Mouse (Mus musculus): ENCODE measurements around the gene Tas2r137. TPM values are rescaled to one million over a fixed set of nuclear protein-coding genes. Genes with fewer than 3 reads are reported as not detected.
A peak's percentile ranks its signal among the peaks of the same experiment; 100 is the strongest.

Gene Tas2r137
- not detected in 2 replicates for polyA plus RNA-seq (2016; fragmentation: Nextera tagmentation; extraction: Ambion mirVana)

DNA sequence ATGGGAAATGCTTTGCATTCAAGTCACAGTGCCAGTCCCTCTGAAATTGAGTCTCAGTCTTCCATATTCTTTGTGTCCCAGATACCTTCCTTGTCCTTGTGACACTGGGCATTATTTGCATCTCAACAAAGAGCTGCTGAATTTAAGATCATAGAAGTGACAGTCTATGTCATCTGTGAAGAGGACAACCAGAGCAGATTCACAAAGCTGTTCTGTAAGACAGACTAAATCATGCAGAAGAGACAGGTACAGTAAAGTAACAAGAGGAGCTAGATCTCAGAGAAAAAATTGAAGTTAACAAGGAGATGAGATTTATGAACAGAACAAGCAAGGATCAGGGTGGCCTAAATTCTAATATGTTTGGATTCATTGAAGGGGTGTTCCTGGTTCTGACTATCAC, at the start of gene Tas2r137:
Tas2r137 (plus strand) TSS at position 301 of the 400 bp plus-strand sequence.
- DNase-seq (ENCODE audit: low spot score) = no peak
- Histone ChIP-seq H3K4me3 (no peak within 1 kb of the TSS), H3K4me1 (no peaks in the 10 kb centered on the region), H3K36me3 (no peaks in the 10 kb centered on the region), H3K9me3 (replicated peaks) (no peaks in the 10 kb centered on the region), H3K27ac (no peak within 1 kb of the TSS), H3K27me3 (ENCODE audit: low read depth, poor library complexity, severe bottlenecking) (no peaks in the 10 kb centered on the region)

GRCm38 (mm10) chr6:40441276-40441675, 49.8 kb upstream of the Tas2r137 start:
- WGBS = 78% methylated on average over 3 of the region's 3 CpGs
- Histone ChIP-seq H3K4me3 (no peak overlapping the region), H3K36me3 (no peaks in the 10 kb centered on the region), H3K4me1 (peaks cover 15% of the 10 kb centered on the region; the same call in 1 of the 2 replicates), H3K9me3 (replicated peaks) (no peaks in the 10 kb centered on the region), H3K27me3 (ENCODE audit: low read depth, poor library complexity, severe bottlenecking) (peaks cover 33% of the 10 kb centered on the region), H3K27ac (no peak overlapping the region)
- DNase-seq (ENCODE audit: low spot score) = no peak

- peaks cover 14% of the 10 kb centered on the region; the same call in 1 of the 2 replicates for H3K4me1 ChIP-seq
- peaks cover 28% of the 10 kb centered on the region for H3K27me3 ChIP-seq (ENCODE audit: low read depth, poor library complexity, severe bottlenecking)
- DNase-seq (ENCODE audit: low spot score) = no peak
- WGBS = 37% methylated on average over 3 of the region's 3 CpGs
- no peaks in the 10 kb centered on the region for H3K36me3 ChIP-seq
- no peaks in the 10 kb centered on the region for H3K9me3 ChIP-seq (replicated peaks)
- H3K27ac ChIP-seq = no peak overlapping the region
- no peak overlapping the region for H3K4me3 ChIP-seq
Measured at GRCm38 (mm10) chr6:40441755-40442154, 49.3 kb upstream of the Tas2r137 start.

DNA sequence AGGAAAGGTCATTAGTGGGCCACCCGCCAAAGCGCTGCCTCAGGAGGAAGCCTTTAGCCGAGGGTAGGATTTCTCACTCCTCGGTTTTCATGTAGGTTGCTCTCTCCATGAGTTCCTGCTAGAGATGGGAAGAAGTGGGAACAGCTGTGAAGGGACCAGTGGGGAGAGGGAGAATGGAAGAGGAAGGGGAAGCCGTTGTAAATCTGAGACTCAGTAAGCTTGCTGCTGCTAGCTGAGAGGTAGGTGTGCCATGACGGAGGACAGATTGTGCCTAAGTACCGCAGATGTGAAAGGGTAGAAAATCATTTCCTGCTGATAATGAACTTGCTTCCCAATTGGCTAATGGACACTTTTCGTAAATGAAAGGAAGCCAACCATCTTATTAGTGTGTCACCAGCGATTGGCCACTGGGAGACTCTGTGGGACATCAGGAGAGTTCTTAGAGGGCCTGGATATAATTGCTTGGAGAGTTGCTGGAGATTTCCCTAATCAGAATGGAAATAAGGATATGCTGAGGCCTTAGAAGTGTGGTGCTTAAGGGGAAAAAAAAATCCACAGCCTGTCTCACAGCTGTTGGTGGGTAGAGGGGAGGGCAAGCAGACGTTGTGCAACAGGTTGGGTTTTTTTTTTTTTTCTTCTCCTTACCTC, 47.6 kb upstream of the Tas2r137 start:
- Histone ChIP-seq H3K4me3 (no peak overlapping the region), H3K27me3 (ENCODE audit: low read depth, poor library complexity, severe bottlenecking) (peaks cover 12% of the 10 kb centered on the region; the same call in 1 of the 2 replicates), H3K36me3 (no peaks in the 10 kb centered on the region), H3K27ac (no peak overlapping the region), H3K9me3 (replicated peaks) (no peaks in the 10 kb centered on the region), H3K4me1 (peaks cover 14% of the 10 kb centered on the region; the same call in 1 of the 2 replicates)
- DNase-seq (ENCODE audit: low spot score) = no peak
- 24% methylated on average over 10 of the region's 10 CpGs for WGBS

DNA sequence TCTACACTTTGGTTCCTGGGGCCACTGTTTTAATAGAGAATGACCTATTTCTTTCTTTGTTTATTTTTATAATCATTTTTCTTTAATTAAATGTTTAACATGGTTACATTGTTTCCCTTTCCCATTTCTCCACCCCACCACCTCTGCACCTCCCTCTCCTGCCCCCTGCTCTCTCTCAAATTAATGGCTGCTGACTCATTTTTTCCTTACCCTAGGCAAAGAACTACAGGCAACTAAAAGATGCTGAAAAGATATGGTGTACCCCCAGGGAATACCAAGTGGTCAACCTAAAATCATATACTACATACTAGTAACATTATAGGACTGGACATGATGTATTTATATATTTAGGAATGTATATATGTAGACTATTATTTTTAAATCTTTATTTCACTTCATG, 42.4 kb upstream of the Tas2r137 start:
- Histone ChIP-seq H3K4me3 (no peak overlapping the region), H3K27me3 (ENCODE audit: low read depth, poor library complexity, severe bottlenecking) (no peaks in the 10 kb centered on the region), H3K36me3 (no peaks in the 10 kb centered on the region), H3K9me3 (replicated peaks) (no peaks in the 10 kb centered on the region), H3K4me1 (peaks cover 4% of the 10 kb centered on the region; the same call in 1 of the 2 replicates), H3K27ac (no peak overlapping the region)
- DNase-seq (ENCODE audit: low spot score) = no peak

- DNase-seq (ENCODE audit: low spot score) = no peak
- no peaks in the 10 kb centered on the region for H3K4me1 ChIP-seq
- WGBS = 25% methylated on average over 7 of the region's 7 CpGs
- H3K4me3 ChIP-seq = no peak overlapping the region
- no peaks in the 10 kb centered on the region for H3K27me3 ChIP-seq (ENCODE audit: low read depth, poor library complexity, severe bottlenecking)
- no peaks in the 10 kb centered on the region for H3K36me3 ChIP-seq
- no peaks in the 10 kb centered on the region for H3K9me3 ChIP-seq (replicated peaks)
- H3K27ac ChIP-seq = no peak overlapping the region
Measured at GRCm38 (mm10) chr6:40454436-40455041, 36.5 kb upstream of the Tas2r137 start.

DNA sequence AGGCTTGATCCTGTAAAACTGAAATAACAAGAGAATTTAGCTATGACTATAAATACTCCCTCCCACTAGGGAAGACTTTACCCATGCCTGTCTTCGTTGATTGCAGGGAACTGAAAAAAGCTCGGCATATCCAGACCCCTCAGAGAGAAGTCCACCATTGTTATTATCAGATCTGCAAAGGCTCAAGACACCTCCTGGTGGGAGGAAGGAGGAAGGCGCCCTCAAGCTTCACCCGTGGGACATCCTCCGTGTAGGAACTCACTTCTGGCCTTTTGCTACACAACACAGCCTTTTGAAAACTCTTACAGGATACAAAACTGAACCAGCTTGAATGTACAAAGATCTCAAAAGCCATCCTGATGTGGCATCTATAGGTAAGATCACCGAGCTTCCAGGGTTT, 25.3 kb upstream of the Tas2r137 start:
- H3K36me3 ChIP-seq = no peaks in the 10 kb centered on the region
- H3K4me3 ChIP-seq = no peak overlapping the region
- WGBS = 65% methylated on average over 6 of the region's 6 CpGs
- H3K9me3 ChIP-seq (replicated peaks) = no peaks in the 10 kb centered on the region
- no peaks in the 10 kb centered on the region for H3K4me1 ChIP-seq
- H3K27ac ChIP-seq = no peak overlapping the region
- H3K27me3 ChIP-seq (ENCODE audit: low read depth, poor library complexity, severe bottlenecking) = no peaks in the 10 kb centered on the region
- no peak for DNase-seq (ENCODE audit: low spot score)

- Histone ChIP-seq H3K27me3 (ENCODE audit: low read depth, poor library complexity, severe bottlenecking) (no peaks in the 10 kb centered on the region), H3K9me3 (replicated peaks) (no peaks in the 10 kb centered on the region), H3K4me1 (peaks cover 7% of the 10 kb centered on the region), H3K36me3 (peaks cover 34% of the 10 kb centered on the region), H3K27ac (peak within 1 kb of the TSS; percentile 97), H3K4me3 (peak within 1 kb of the TSS; percentile 74)
- peak; percentile 96 for DNase-seq (ENCODE audit: low spot score)
- WGBS = under 1% methylated on average over 54 of the region's 54 CpGs
Measured at GRCm38 (mm10) chr6:40470916-40471719, 19.9 kb upstream of the Tas2r137 start, which contains the start of gene Ssbp1. Gene Ssbp1 (plus strand): TSS chr6:40471352.

GRCm38 (mm10) chr6:40471720-40472010, 19.4 kb upstream of the Tas2r137 start:
- no peaks in the 10 kb centered on the region for H3K27me3 ChIP-seq (ENCODE audit: low read depth, poor library complexity, severe bottlenecking)
- H3K4me1 ChIP-seq = peaks cover 7% of the 10 kb centered on the region
- peak; percentile 39 for DNase-seq (ENCODE audit: low spot score)
- H3K27ac ChIP-seq = peak overlapping the region; percentile 97
- peaks cover 39% of the 10 kb centered on the region for H3K36me3 ChIP-seq
- under 1% methylated on average over 7 of the region's 7 CpGs for WGBS
- peak overlapping the region; percentile 74 for H3K4me3 ChIP-seq
- H3K9me3 ChIP-seq (replicated peaks) = no peaks in the 10 kb centered on the region

GRCm38 (mm10) chr6:40476132-40476531, 14.9 kb upstream of the Tas2r137 start:
- H3K4me3 ChIP-seq = no peak overlapping the region
- peaks cover 7% of the 10 kb centered on the region for H3K4me1 ChIP-seq
- no peaks in the 10 kb centered on the region for H3K27me3 ChIP-seq (ENCODE audit: low read depth, poor library complexity, severe bottlenecking)
- no peak overlapping the region for H3K27ac ChIP-seq
- H3K9me3 ChIP-seq (replicated peaks) = no peaks in the 10 kb centered on the region
- H3K36me3 ChIP-seq = peaks cover 73% of the 10 kb centered on the region
- no peak for DNase-seq (ENCODE audit: low spot score)
- 88% methylated on average over 4 of the region's 4 CpGs for WGBS

GRCm38 (mm10) chr6:40479705-40480104, 11.3 kb upstream of the Tas2r137 start:
- peaks cover 89% of the 10 kb centered on the region for H3K36me3 ChIP-seq

DNA sequence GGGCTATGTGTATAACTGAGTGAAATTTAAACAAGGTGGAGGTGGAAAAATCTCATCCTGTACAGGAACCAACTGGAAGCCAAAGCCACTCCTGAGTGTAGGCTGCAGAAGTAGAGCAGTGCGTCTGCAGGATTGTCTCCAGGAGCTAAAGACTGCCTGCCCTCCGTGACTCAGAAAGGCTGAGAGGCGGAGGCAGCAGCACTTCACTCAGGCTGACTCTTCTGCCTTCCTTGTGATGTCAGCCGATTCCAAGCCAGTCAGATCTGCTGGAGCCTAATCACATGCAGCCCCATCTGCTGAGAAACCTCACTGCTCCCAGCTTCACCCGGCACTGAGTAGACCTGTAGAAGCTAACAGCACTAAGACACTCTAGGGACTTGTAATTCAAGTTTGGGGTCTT, 8.7 kb upstream of the Tas2r137 start:
- H3K9me3 ChIP-seq (replicated peaks) = no peaks in the 10 kb centered on the region
- H3K4me3 ChIP-seq = no peak overlapping the region
- peaks cover 75% of the 10 kb centered on the region for H3K36me3 ChIP-seq
- no peaks in the 10 kb centered on the region for H3K4me1 ChIP-seq
- H3K27ac ChIP-seq = no peak overlapping the region
- DNase-seq (ENCODE audit: low spot score) = no peak
- 96% methylated on average over 5 of the region's 5 CpGs for WGBS
- H3K27me3 ChIP-seq (ENCODE audit: low read depth, poor library complexity, severe bottlenecking) = no peaks in the 10 kb centered on the region

More at GRCm38 (mm10) chr6:40479705-40480104, 11.3 kb upstream of the Tas2r137 start:
- Histone ChIP-seq H3K9me3 (replicated peaks) (no peaks in the 10 kb centered on the region), H3K4me1 (no peaks in the 10 kb centered on the region), H3K27me3 (ENCODE audit: low read depth, poor library complexity, severe bottlenecking) (no peaks in the 10 kb centered on the region), H3K27ac (no peak overlapping the region), H3K4me3 (no peak overlapping the region)
- 90% methylated on average over 1 of the region's 1 CpGs for WGBS
- no peak for DNase-seq (ENCODE audit: low spot score)

- Histone ChIP-seq H3K4me3 (no peak within 1 kb of the TSS), H3K36me3 (no peaks in the 10 kb centered on the region), H3K27ac (no peak within 1 kb of the TSS), H3K9me3 (replicated peaks) (no peaks in the 10 kb centered on the region), H3K27me3 (ENCODE audit: low read depth, poor library complexity, severe bottlenecking) (no peaks in the 10 kb centered on the region), H3K4me1 (no peaks in the 10 kb centered on the region)
- no peak for DNase-seq (ENCODE audit: low spot score)
- WGBS = 92% methylated on average over 3 of the region's 3 CpGs
Measured at GRCm38 (mm10) chr6:40493229-40493628, 2.2 kb downstream of the Tas2r137 start, which contains the start of gene Tas2r108. Gene Tas2r108 (plus strand): TSS chr6:40493529.
